Mouse (Mus musculus) olfactory bulb, adult 2 months (tissue): ENCODE measurements around the gene Card19. TPM values are rescaled to one million over a fixed set of nuclear protein-coding genes. Genes with fewer than 3 reads are reported as not detected.

Experiments used
- H3K27ac ChIP-seq: fragments of 200-500 bp; 2 replicates; pipeline ENCODE4 v1.5.1; 2012; ENCODE audit warnings: low read depth, low read length; ENCODE audit not compliant: insufficient read depth
- H3K4me1 ChIP-seq: fragments of 200-500 bp; 2 replicates; pipeline ENCODE4 v1.6.1; 2012; ENCODE audit warnings: low read length; ENCODE audit not compliant: control insufficient read depth, insufficient read depth
- H3K4me3 ChIP-seq: fragments of 200-500 bp; 2 replicates; pipeline ENCODE4 v1.5.1; 2012; ENCODE audit warnings: mild to moderate bottlenecking, low read depth, low read length, moderate library complexity; ENCODE audit not compliant: insufficient read depth
- CTCF ChIP-seq: fragments of 200-500 bp; IDR thresholded peaks from 2 replicates; pipeline ENCODE4 v1.5.1; 2012; ENCODE audit warnings: low read depth, mild to moderate bottlenecking, low read length, moderate library complexity; ENCODE audit not compliant: insufficient read depth
- POLR2A ChIP-seq: fragments of 200-500 bp; IDR thresholded peaks from 2 replicates; pipeline ENCODE4 v1.6.1; 2012; ENCODE audit warnings: mild to moderate bottlenecking, low read depth, low read length, moderate library complexity; ENCODE audit not compliant: insufficient read depth
- WGBS: fragments of 180-500 bp; shearing (Covaris S2); methylation state at CpG from one replicate; pipeline ENCODE4 v1.1.7; 2018; 5-methylcytosine and 5-hydroxymethylcytosine counted together
- polyA plus RNA-seq: library from polyadenylated mRNA; stranded (reverse); fragments of >200 nt; gene quantifications from 2 replicates; pipeline ENCODE4 v1.2.4, GENCODE M21; 2012; ENCODE audit warnings: low replicate concordance; ENCODE audit not compliant: missing spikeins, insufficient read depth, insufficient read length

Gene Card19
- polyA plus RNA-seq, 1 experiment, result not detected

GRCm38 (mm10) chr13:49248467-49248862, 32.6 kb upstream of the Card19 start, which contains the start of gene Susd3:
Susd3 (minus strand) TSS chr13:49248706.
- peaks cover 15% of the 10 kb centered on the region for H3K4me1 ChIP-seq
- 28% methylated on average over 8 of the region's 8 CpGs for WGBS
- H3K4me3 ChIP-seq, result peak within 1 kb of the TSS; percentile 35
- H3K27ac ChIP-seq, result no peak within 1 kb of the TSS
- no peak for TF ChIP-seq POLR2A
- TF ChIP-seq CTCF, result no peak

GRCm38 (mm10) chr13:49247740-49248466, 32.1 kb upstream of the Card19 start:
- Histone ChIP-seq H3K4me3 (peak overlapping the region; percentile 35), H3K27ac (no peak overlapping the region), H3K4me1 (peaks cover 15% of the 10 kb centered on the region)
- 4% methylated on average over 58 of the region's 58 CpGs for WGBS
- TF ChIP-seq CTCF, result no peak
- TF ChIP-seq POLR2A, result no peak

GRCm38 (mm10) chr13:49247232-49247739, 31.4 kb upstream of the Card19 start:
- Histone ChIP-seq H3K27ac (no peak overlapping the region), H3K4me3 (peak overlapping the region; percentile 35), H3K4me1 (peaks cover 12% of the 10 kb centered on the region)
- TF ChIP-seq CTCF (no peak), POLR2A (no peak)
- 62% methylated on average over 12 of the region's 12 CpGs for WGBS

- Histone ChIP-seq H3K27ac (no peak overlapping the region), H3K4me3 (no peak overlapping the region), H3K4me1 (peaks cover 12% of the 10 kb centered on the region)
- TF ChIP-seq POLR2A, result no peak
- TF ChIP-seq CTCF, result no peak
- WGBS, result 90% methylated on average over 2 of the region's 2 CpGs
Measured at GRCm38 (mm10) chr13:49246626-49247025, 30.8 kb upstream of the Card19 start.

GRCm38 (mm10) chr13:49246011-49246410, 30.2 kb upstream of the Card19 start:
- Histone ChIP-seq H3K4me3 (no peak overlapping the region), H3K4me1 (peaks cover 18% of the 10 kb centered on the region), H3K27ac (no peak overlapping the region)
- 68% methylated on average over 3 of the region's 3 CpGs for WGBS
- TF ChIP-seq CTCF, result no peak
- TF ChIP-seq POLR2A, result no peak

GRCm38 (mm10) chr13:49245251-49245650, 29.4 kb upstream of the Card19 start:
- peaks cover 22% of the 10 kb centered on the region for H3K4me1 ChIP-seq
- no peak overlapping the region for H3K4me3 ChIP-seq
- 86% methylated on average over 4 of the region's 4 CpGs for WGBS
- no peak overlapping the region for H3K27ac ChIP-seq
- TF ChIP-seq POLR2A, result no peak
- TF ChIP-seq CTCF, result no peak

- H3K27ac ChIP-seq, result no peak overlapping the region
- WGBS, result 95% methylated on average over 2 of the region's 2 CpGs
- no peak overlapping the region for H3K4me3 ChIP-seq
- H3K4me1 ChIP-seq, result peaks cover 23% of the 10 kb centered on the region
- TF ChIP-seq CTCF (no peak), POLR2A (no peak)
Measured at GRCm38 (mm10) chr13:49243492-49243891, 27.7 kb upstream of the Card19 start.

GRCm38 (mm10) chr13:49242321-49243065, 26.7 kb upstream of the Card19 start:
- TF ChIP-seq POLR2A, result no peak
- no peak overlapping the region for H3K4me3 ChIP-seq
- 88% methylated on average over 9 of the region's 9 CpGs for whole genome bisulfite sequencing
- H3K27ac ChIP-seq, result no peak overlapping the region
- peaks cover 15% of the 10 kb centered on the region for H3K4me1 ChIP-seq

GRCm38 (mm10) chr13:49238737-49239136, 22.9 kb upstream of the Card19 start:
- 96% methylated on average over 8 of the region's 8 CpGs for WGBS

More at GRCm38 (mm10) chr13:49238737-49239136, 22.9 kb upstream of the Card19 start:
- Histone ChIP-seq H3K4me1 (peaks cover 11% of the 10 kb centered on the region), H3K27ac (no peak overlapping the region), H3K4me3 (no peak overlapping the region)
- TF ChIP-seq CTCF (no peak), POLR2A (no peak)
